Mouse (Mus musculus) MEL (cell line): Measurements from ENCODE around the gene Ubap1l. TPM values are rescaled to one million over a fixed set of nuclear protein-coding genes. Genes with fewer than 3 reads are reported as not detected.

Source experiments
- DNase-seq: peaks from one replicate; pipeline ENCODE4 v3.0.0; 2011; ENCODE audit warnings: low read depth, low spot score
- H3K27ac ChIP-seq: 2 replicates; pipeline ENCODE4 v1.5.1; 2012; ENCODE audit warnings: low read depth, mild to moderate bottlenecking, control low read depth, low read length, moderate library complexity; ENCODE audit not compliant: control insufficient read depth
- H3K27me3 ChIP-seq, 2 experiments: fragments of 150-350 bp in 1 of 2; sonication (generic) in 1 of 2; 2 replicates each; pipeline ENCODE4 v1.6.1; 2012; ENCODE audit warnings: low read length in 2 of 2, mild to moderate bottlenecking in 2 of 2, improper control_type of control experiment in 1 of 2, moderate library complexity in 1 of 2; ENCODE audit not compliant: insufficient read depth in 2 of 2, control insufficient read depth in 1 of 2
- H3K36me3 ChIP-seq, 2 experiments: 2 replicates each; pipeline ENCODE4 v1.6.1; 2012 to 2014; ENCODE audit warnings: low read length in 2 of 2, improper control_type of control experiment in 1 of 2, inconsistent platforms in 1 of 2, mild to moderate bottlenecking in 1 of 2; ENCODE audit not compliant: insufficient read depth in 2 of 2, control insufficient read depth in 1 of 2
- H3K4me1 ChIP-seq, 2 experiments: fragments of 150-350 bp in 1 of 2; sonication (generic) in 1 of 2; 2 replicates each; pipeline ENCODE4 v1.6.1; 2012; ENCODE audit warnings: low read length in 2 of 2, improper control_type of control experiment in 1 of 2, mild to moderate bottlenecking in 1 of 2; ENCODE audit not compliant: insufficient read depth in 2 of 2, control insufficient read depth in 1 of 2
- H3K4me3 ChIP-seq, 2 experiments: fragments of 150-350 bp in 1 of 2; sonication (generic) in 1 of 2; 2 replicates each; pipeline ENCODE4 v1.5.1; 2012; ENCODE audit warnings: low read depth in 2 of 2, low read length in 2 of 2, mild to moderate bottlenecking in 2 of 2, moderate library complexity in 2 of 2, control low read depth in 1 of 2, improper control_type of control experiment in 1 of 2; ENCODE audit not compliant: control insufficient read depth in 1 of 2, insufficient read depth in 1 of 2
- H3K79me2 ChIP-seq: 2 replicates; pipeline ENCODE4 v1.6.1; 2012; ENCODE audit warnings: mild to moderate bottlenecking, low read length, moderate library complexity; ENCODE audit not compliant: control insufficient read depth, poor library complexity, insufficient read depth
- H3K9ac ChIP-seq: 2 replicates; pipeline ENCODE4 v1.6.1; 2012; ENCODE audit warnings: low read depth, mild to moderate bottlenecking, control low read depth, low read length, moderate library complexity; ENCODE audit not compliant: control insufficient read depth, poor library complexity, severe bottlenecking
- H3K9me3 ChIP-seq: fragments of 150-350 bp; sonication (generic); replicated peaks from 2 replicates; pipeline ENCODE4 v1.6.1; 2012; ENCODE audit warnings: mild to moderate bottlenecking, low read length, improper control_type of control experiment, moderate library complexity; ENCODE audit not compliant: insufficient read depth
- BHLHE40 ChIP-seq: IDR thresholded peaks from 2 replicates; pipeline ENCODE4 v1.6.1; 2012; ENCODE audit warnings: low read depth, mild to moderate bottlenecking, inconsistent platforms, low read length, improper control_type of control experiment, borderline replicate concordance
- CHD1 ChIP-seq: IDR thresholded peaks from 2 replicates; pipeline ENCODE4 v1.6.1; 2012; ENCODE audit warnings: low read depth, mild to moderate bottlenecking, inconsistent platforms, low read length, improper control_type of control experiment
- CTCF ChIP-seq, 3 experiments: IDR thresholded peaks in 2 of 3; conservative IDR thresholded peaks in 1 of 3; 2 replicates each; pipeline ENCODE4 v1.5.1; 2011 to 2012; ENCODE audit warnings: low read length in 3 of 3, low read depth in 2 of 3, mild to moderate bottlenecking in 2 of 3, improper control_type of control experiment in 1 of 3, inconsistent platforms in 1 of 3, mixed read lengths in 1 of 3, moderate library complexity in 1 of 3; ENCODE audit not compliant: control insufficient read depth in 1 of 3, insufficient read depth in 1 of 3, poor library complexity in 1 of 3, severe bottlenecking in 1 of 3
- E2F4 ChIP-seq: IDR thresholded peaks from 2 replicates; pipeline ENCODE4 v1.6.1; 2011; ENCODE audit warnings: low read depth, low read length, improper control_type of control experiment, borderline replicate concordance
- ETS1 ChIP-seq: IDR thresholded peaks from 2 replicates; pipeline ENCODE4 v1.6.1; 2012; ENCODE audit warnings: low read depth, mild to moderate bottlenecking, inconsistent platforms, low read length, improper control_type of control experiment, moderate library complexity
- GABPA ChIP-seq: IDR thresholded peaks from 2 replicates; pipeline ENCODE4 v1.6.1; 2012; ENCODE audit warnings: low read depth, mild to moderate bottlenecking, inconsistent platforms, low read length, improper control_type of control experiment, moderate library complexity
- HCFC1 ChIP-seq: IDR thresholded peaks from 2 replicates; pipeline ENCODE4 v1.6.1; 2012; ENCODE audit warnings: low read depth, mild to moderate bottlenecking, inconsistent platforms, low read length, improper control_type of control experiment, moderate library complexity
- KAT2A ChIP-seq: conservative IDR thresholded peaks from 2 replicates; pipeline ENCODE4 v1.6.1; 2012; ENCODE audit warnings: low read depth, low read length, improper control_type of control experiment, inconsistent platforms
- MAFK ChIP-seq: IDR thresholded peaks from 2 replicates; pipeline ENCODE4 v1.6.1; 2011; ENCODE audit warnings: low read depth, mild to moderate bottlenecking, low read length, improper control_type of control experiment, borderline replicate concordance
- MEF2A ChIP-seq: IDR thresholded peaks from 2 replicates; pipeline ENCODE4 v1.6.1; 2014; ENCODE audit warnings: low read depth, mild to moderate bottlenecking, inconsistent platforms, low read length, improper control_type of control experiment; ENCODE audit not compliant: poor library complexity, insufficient replicate concordance, severe bottlenecking; ENCODE audit errors: extremely low read depth
- MYB ChIP-seq: IDR thresholded peaks from 2 replicates; pipeline ENCODE4 v1.6.1; 2011; ENCODE audit warnings: mild to moderate bottlenecking, low read depth, low read length, improper control_type of control experiment
- MYC ChIP-seq: IDR thresholded peaks from 2 replicates; pipeline ENCODE4 v1.6.1; 2011; ENCODE audit warnings: low read depth, mild to moderate bottlenecking, low read length, improper control_type of control experiment, moderate library complexity
- NELFE ChIP-seq: IDR thresholded peaks from 2 replicates; pipeline ENCODE4 v1.6.1; 2011; ENCODE audit warnings: low read depth, low read length, improper control_type of control experiment
- NRF1 ChIP-seq: IDR thresholded peaks from 2 replicates; pipeline ENCODE4 v1.6.1; 2014; ENCODE audit warnings: low read depth, mild to moderate bottlenecking, inconsistent platforms, low read length, improper control_type of control experiment, moderate library complexity; ENCODE audit not compliant: poor library complexity, insufficient read depth, severe bottlenecking
- POLR2A ChIP-seq, 2 experiments: IDR thresholded peaks; 2 replicates each; pipeline ENCODE4 v1.6.1; 2011 to 2012; ENCODE audit warnings: low read length in 2 of 2, mild to moderate bottlenecking in 2 of 2, control low read depth in 1 of 2, improper control_type of control experiment in 1 of 2, low read depth in 1 of 2, moderate library complexity in 1 of 2; ENCODE audit not compliant: control insufficient read depth in 1 of 2, insufficient read depth in 1 of 2, poor library complexity in 1 of 2
- POLR2AphosphoS2 ChIP-seq: IDR thresholded peaks from 2 replicates; pipeline ENCODE4 v1.6.1; 2011; ENCODE audit warnings: low read length, improper control_type of control experiment
- POLR2AphosphoS5 ChIP-seq: IDR thresholded peaks from 2 replicates; pipeline ENCODE4 v1.6.1; 2012; ENCODE audit warnings: low read depth, borderline replicate concordance, mild to moderate bottlenecking, inconsistent platforms, low read length, moderate library complexity, mixed read lengths
- RAD21 ChIP-seq: IDR thresholded peaks from 2 replicates; pipeline ENCODE4 v1.6.1; 2011; ENCODE audit warnings: mild to moderate bottlenecking, low read depth, low read length, improper control_type of control experiment
- RCOR1 ChIP-seq: IDR thresholded peaks from 2 replicates; pipeline ENCODE4 v1.6.1; 2012; ENCODE audit warnings: low read depth, mild to moderate bottlenecking, inconsistent platforms, low read length, improper control_type of control experiment
- SIN3A ChIP-seq: IDR thresholded peaks from 2 replicates; pipeline ENCODE4 v1.6.1; 2012; ENCODE audit warnings: low read length, improper control_type of control experiment, inconsistent platforms
- SMC3 ChIP-seq: IDR thresholded peaks from 2 replicates; pipeline ENCODE4 v1.6.1; 2011; ENCODE audit warnings: low read depth, low read length, improper control_type of control experiment
- TAL1 ChIP-seq: IDR thresholded peaks from 2 replicates; pipeline ENCODE4 v1.6.1; 2012; ENCODE audit warnings: mild to moderate bottlenecking, inconsistent platforms, low read length, moderate library complexity, mixed read lengths
- TBP ChIP-seq: IDR thresholded peaks from 2 replicates; pipeline ENCODE4 v1.8.0; 2011; ENCODE audit warnings: low read depth, low read length, improper control_type of control experiment
- UBTF ChIP-seq: IDR thresholded peaks from 2 replicates; pipeline ENCODE4 v1.6.1; 2012; ENCODE audit warnings: low read depth, mild to moderate bottlenecking, inconsistent platforms, low read length, improper control_type of control experiment, moderate library complexity, borderline replicate concordance; ENCODE audit not compliant: insufficient read depth
- ZC3H11A ChIP-seq: IDR thresholded peaks from 2 replicates; pipeline ENCODE4 v1.6.1; 2012; ENCODE audit warnings: low read depth, mild to moderate bottlenecking, inconsistent platforms, low read length, improper control_type of control experiment
- ZKSCAN1 ChIP-seq: IDR thresholded peaks from 2 replicates; pipeline ENCODE4 v1.6.1; 2012; ENCODE audit warnings: low read depth, mild to moderate bottlenecking, inconsistent platforms, low read length, improper control_type of control experiment, moderate library complexity
- polyA plus RNA-seq, 2 experiments: library from polyadenylated mRNA; stranded (reverse) in 1 of 2; unstranded in 1 of 2; fragments of >175 nt in 1 of 2; fragments of >200 nt in 1 of 2; gene quantifications; 2 replicates each; pipeline versions ENCODE4 v1.2.1 to v1.2.4; 2012; ENCODE audit warnings: low replicate concordance in 2 of 2, low read depth in 1 of 2; ENCODE audit not compliant: insufficient read length in 2 of 2, insufficient read depth in 1 of 2, missing spikeins in 1 of 2
- total RNA-seq: library from RNA; depleted of rRNA; stranded (reverse); fragments of 300-350 nt; gene quantifications from 2 replicates; pipeline ENCODE4 v1.2.3, GENCODE M21; 2012; rRNA removed

Ubap1l gene
- not detected in 2 replicates for total RNA-seq
- polyA plus RNA-seq = under 1 TPM in 1 of 2 experiments, not detected in 1; 0.08 TPM

GRCm38 (mm10) chr9:65360641-65361448 lies at the start of gene Ubap1l:
TSS of gene Ubap1l (plus strand) at chr9:65361041.
- Histone ChIP-seq H3K79me2 (no peaks in the 10 kb centered on the region), H3K36me3 (peaks cover 0 to 5% of the 10 kb centered on the region in 2 experiments; a peak in 2 of 4 replicates), H3K4me1 (no peaks in the 10 kb centered on the region), H3K27me3 (no peaks in the 10 kb centered on the region)
- TF ChIP-seq RAD21 (no peak), POLR2A (IDR thresholded peaks at IDR 0.05; ENCODE audit: control insufficient read depth in 1 of 2, insufficient read depth in 1 of 2, low read depth in 1 of 2, low read length in 2 of 2, poor library complexity in 1 of 2) (no peak), POLR2AphosphoS5 (no peak), MYC (no peak), POLR2AphosphoS2 (no peak), TBP (no peak), SIN3A (no peak), GABPA (no peak), UBTF (no peak), MEF2A (no peak), KAT2A (no peak), NRF1 (no peak), HCFC1 (no peak), NELFE (no peak), MAFK (no peak)
- TF ChIP-seq, all 39 proteins: peak for 0
- H3K9me3 ChIP-seq = no peaks in the 10 kb centered on the region
- H3K4me3 ChIP-seq = no peak within 1 kb of the TSS
- H3K9ac ChIP-seq = no peak within 1 kb of the TSS
- no peak within 1 kb of the TSS for H3K27ac ChIP-seq
- no peak for DNase-seq

GRCm38 (mm10) chr9:65312669-65313357 lies 48.0 kb upstream of the Ubap1l start:
- Histone ChIP-seq H3K27me3 (no peaks in the 10 kb centered on the region), H3K9me3 (no peaks in the 10 kb centered on the region), H3K9ac (no peak overlapping the region), H3K4me1 (no peaks in the 10 kb centered on the region; a peak in 1 of 4 replicates), H3K27ac (no peak overlapping the region)
- no peak for TF ChIP-seq NELFE
- TF ChIP-seq ETS1 = no peak
- TF ChIP-seq TAL1 = no peak
- TF ChIP-seq POLR2AphosphoS5 = no peak
- TF ChIP-seq CHD1 = no peak
- no peak for TF ChIP-seq BHLHE40
- no peak for TF ChIP-seq KAT2A
- TF ChIP-seq POLR2A (IDR thresholded peaks at IDR 0.05; ENCODE audit: control insufficient read depth in 1 of 2, insufficient read depth in 1 of 2, low read depth in 1 of 2, low read length in 2 of 2, poor library complexity in 1 of 2) = no peak
- TF ChIP-seq MAFK = no peak
- TF ChIP-seq SMC3 = no peak
- no peak for TF ChIP-seq ZKSCAN1
- TF ChIP-seq ZC3H11A = no peak
- TF ChIP-seq GABPA = no peak
- no peak for TF ChIP-seq E2F4
- no peak for TF ChIP-seq MYB
- TF ChIP-seq NRF1 = no peak
- no peak for TF ChIP-seq TBP
- no peak for TF ChIP-seq RCOR1
- TF ChIP-seq CTCF (IDR thresholded peaks at IDR 0.05 in 2 of 3, conservative IDR thresholded peaks at IDR 0.05 in 1 of 3; ENCODE audit: control insufficient read depth in 1 of 3, insufficient read depth in 1 of 3, low read depth in 2 of 3, low read length in 3 of 3, poor library complexity in 1 of 3, severe bottlenecking in 1 of 3) = no peak
- TF ChIP-seq, all 39 proteins: peak for 0
- no peaks in the 10 kb centered on the region for H3K79me2 ChIP-seq
- peaks cover 2 to 18% of the 10 kb centered on the region in 2 experiments; a peak in 3 of 4 replicates for H3K36me3 ChIP-seq
- DNase-seq = no peak
- no peak overlapping the region for H3K4me3 ChIP-seq
